Mouse (Mus musculus) small intestine, adult 2 months (tissue): Measurements from ENCODE around the gene Rif1. TPM values are rescaled to one million over a fixed set of nuclear protein-coding genes. Genes with fewer than 3 reads are reported as not detected.

Experiments used
- H3K27ac ChIP-seq: fragments of 200-500 bp; 2 replicates; pipeline ENCODE4 v1.5.1; 2012; ENCODE audit warnings: low read depth, low read length, control low read depth, inconsistent platforms; ENCODE audit not compliant: insufficient read depth
- H3K27me3 ChIP-seq: fragments of 200-500 bp; 2 replicates; pipeline ENCODE4 v1.6.1; 2012; ENCODE audit warnings: mild to moderate bottlenecking, moderate library complexity, low read length, inconsistent platforms; ENCODE audit not compliant: control insufficient read depth, insufficient read depth
- H3K36me3 ChIP-seq: fragments of 200-500 bp; 2 replicates; pipeline ENCODE4 v1.6.1; 2012; ENCODE audit warnings: mild to moderate bottlenecking, low read length, control low read depth, inconsistent platforms; ENCODE audit not compliant: control insufficient read depth, insufficient read depth
- H3K4me1 ChIP-seq: fragments of 200-500 bp; 2 replicates; pipeline ENCODE4 v1.6.1; 2012; ENCODE audit warnings: low read length, inconsistent platforms, mixed read lengths; ENCODE audit not compliant: control insufficient read depth, insufficient read depth, insufficient read length
- H3K4me3 ChIP-seq: fragments of 200-500 bp; 2 replicates; pipeline ENCODE4 v1.5.1; 2012; ENCODE audit warnings: low read depth, mild to moderate bottlenecking, control low read depth, inconsistent platforms, low read length, moderate library complexity
- CTCF ChIP-seq: fragments of 200-500 bp; IDR thresholded peaks from 2 replicates; pipeline ENCODE4 v1.5.1; 2012; ENCODE audit warnings: low read depth, mild to moderate bottlenecking, control low read depth, inconsistent platforms, low read length, moderate library complexity, mixed read lengths; ENCODE audit not compliant: insufficient replicate concordance, insufficient read length; ENCODE audit errors: extremely low read depth
- POLR2A ChIP-seq: fragments of 200-500 bp; IDR thresholded peaks from 2 replicates; pipeline ENCODE4 v1.6.1; 2012; ENCODE audit warnings: low read depth, mild to moderate bottlenecking, control low read depth, inconsistent platforms, low read length, moderate library complexity
- WGBS: fragments of 180-500 bp; shearing (Covaris S2); methylation state at CpG from one replicate; pipeline ENCODE4 v1.1.7; 2018; 5-methylcytosine and 5-hydroxymethylcytosine counted together
- polyA plus RNA-seq: library from polyadenylated mRNA; depleted of rRNA; stranded (reverse); fragments of >200 nt; gene quantifications from 2 replicates; pipeline ENCODE4 v1.2.3, GENCODE M21; 2012; rRNA removed

The Rif1 gene
- polyA plus RNA-seq, 1 experiment, result 0.18 TPM

GRCm38 (mm10) chr2:52169243-52170005 is 96.8 kb downstream of the Rif1 start:
- Histone ChIP-seq H3K4me3 (no peak overlapping the region), H3K27me3 (no peaks in the 10 kb centered on the region), H3K36me3 (no peaks in the 10 kb centered on the region), H3K27ac (no peak overlapping the region), H3K4me1 (no peaks in the 10 kb centered on the region)
- 82% methylated on average over 7 of the region's 7 CpGs for WGBS
- TF ChIP-seq CTCF (no peak), POLR2A (no peak)

Other genes starting within 250 kb of the Rif1 start
- gene Rbm43, start 137.7 kb upstream of the Rif1 start, polyA plus RNA-seq, result 2.4 and 3.5 TPM in 2 replicates
- gene Nmi, start 99.3 kb upstream of the Rif1 start, polyA plus RNA-seq, result 1.9 and 6.1 TPM in 2 replicates
- 0.13 and 0.23 TPM in 2 replicates for gene Tnfaip6, start 34.8 kb upstream of the Rif1 start, polyA plus RNA-seq